Comparison of ENCODE assay signal across 8 mouse cellular contexts in the genomic region with DNA sequence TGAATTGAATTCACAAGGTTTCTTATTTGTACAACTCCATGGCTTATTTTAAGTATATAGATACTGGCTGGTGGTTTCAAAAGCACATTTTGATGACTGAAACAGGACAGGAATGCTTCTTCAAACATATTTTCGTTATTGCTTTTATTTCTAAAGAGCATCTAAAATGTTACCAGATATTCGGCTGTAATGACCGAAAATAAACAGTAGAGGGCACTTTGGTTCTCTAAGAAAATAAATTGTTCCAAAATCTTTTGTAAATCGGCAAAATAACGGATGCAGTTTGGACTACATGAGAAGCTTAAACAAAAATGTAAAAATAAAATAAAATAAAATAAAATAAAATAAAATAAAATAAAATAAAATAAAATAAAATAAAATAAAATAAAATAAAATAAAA.
DNase-seq lines count a peak whose midpoint lies in the region; TF ChIP-seq lines count a peak whose summit lies in the region.

No protein-coding gene starts in this region.

- intact Hi-C loops in heart, adult 2 months (cut with DNase I) = loop anchor here (1.0 to 5.0 kb wide), 3 partner anchors 59 to 171 kb away; no protein-coding TSS in a partner anchor

- H3K79me2 ChIP-seq in heart, adult 2 months (replicated peaks; ENCODE audit: control insufficient read depth, insufficient read depth, low read length) = no peaks in the 10 kb centered on the region

- no peak for TF ChIP-seq POLR2A in heart, adult 2 months (IDR thresholded peaks at IDR 0.05; ENCODE audit: insufficient read depth, low read depth, low read length)
- TF ChIP-seq POLR2A in lung, adult 2 months (IDR thresholded peaks at IDR 0.05; ENCODE audit: borderline replicate concordance, extremely low read depth, low read depth, low read length) = no peak

- H3K36me3 ChIP-seq in heart, adult 2 months (ENCODE audit: control insufficient read depth, insufficient read depth, low read length) = no peaks in the 10 kb centered on the region
- H3K36me3 ChIP-seq in heart, embryonic 10.5 days = no peaks in the 10 kb centered on the region

- peak; percentile 79 for TF ChIP-seq CTCF in heart, adult 2 months (IDR thresholded peaks at IDR 0.05)
- no peak for TF ChIP-seq CTCF in lung, adult 2 months (IDR thresholded peaks at IDR 0.05; ENCODE audit: insufficient read depth, low read length)

- no peak for DNase-seq in heart, adult 2 months
- DNase-seq in heart, embryonic 10.5 days (ENCODE audit: low spot score) = no peak
- DNase-seq in lung, postnatal 10 days = peak; percentile 43
- no peak for DNase-seq in lung, adult 2 months
- DNase-seq in c-Kit-positive CD71-negative TER-119-negative erythroid progenitor cells, embryonic 14.5 days (ENCODE audit: low read depth) = peak; percentile 45
- DNase-seq in retina, embryonic 14.5 days (ENCODE audit: low spot score) = peak; percentile 76
- DNase-seq in adrenal gland, postnatal 14 days = no peak
- DNase-seq in gastrocnemius, postnatal 4 days (ENCODE audit: low spot score in 2 of 2) = no peak

- H3K27ac ChIP-seq in heart, adult 2 months = no peak overlapping the region
- H3K27ac ChIP-seq in heart, embryonic 10.5 days = no peak overlapping the region

- H3K4me1 ChIP-seq in heart, adult 2 months (ENCODE audit: control insufficient read depth, insufficient read depth, low read length) = peaks cover 2% of the 10 kb centered on the region
- H3K4me1 ChIP-seq in heart, embryonic 10.5 days = peaks cover 7% of the 10 kb centered on the region
- 0 out of 2 replicates have a peak, but pooled peaks cover 4% of the 10 kb centered on the region for H3K4me1 ChIP-seq in lung, adult 2 months (ENCODE audit: control insufficient read depth, insufficient read depth, low read length)

- no peaks in the 10 kb centered on the region for H3K27me3 ChIP-seq in heart, adult 2 months (ENCODE audit: control insufficient read depth, insufficient read depth, low read length)
- H3K27me3 ChIP-seq in heart, embryonic 10.5 days (ENCODE audit: insufficient read depth, poor library complexity, severe bottlenecking) = no peaks in the 10 kb centered on the region

- no peak overlapping the region for H3K9ac ChIP-seq in heart, adult 2 months (ENCODE audit: low read depth, low read length)

- H3K9me3 ChIP-seq in heart, embryonic 10.5 days = no peaks in the 10 kb centered on the region

- no peak overlapping the region for H3K4me3 ChIP-seq in heart, adult 2 months
- no peak overlapping the region for H3K4me3 ChIP-seq in heart, embryonic 10.5 days
- H3K4me3 ChIP-seq in lung, adult 2 months (replicated peaks; ENCODE audit: extremely low read depth, low read depth, low read length) = no peak overlapping the region

- no peak for TF ChIP-seq EP300 in heart, adult 2 months (IDR thresholded peaks at IDR 0.05; ENCODE audit: insufficient read depth, low read depth, low read length)

- WGBS in heart, adult 2 months = 8% methylated on average over 5 of the region's 5 CpGs
- WGBS in heart, embryonic 10.5 days = 29% methylated on average over 5 of the region's 5 CpGs
- WGBS in lung, adult 2 months = 6% methylated on average over 5 of the region's 5 CpGs

Comparison
In these comparisons a context has a peak if more than half of its experiments do, and no peak if none do; other contexts are left out.
1. DNase-seq: peak in lung, postnatal 10 days (single experiment), c-Kit-positive CD71-negative TER-119-negative erythroid progenitor cells, embryonic 14.5 days (single experiment) and retina, embryonic 14.5 days (single experiment); none in heart, adult 2 months (0 of 2), heart, embryonic 10.5 days (single experiment), lung, adult 2 months (single experiment), adrenal gland, postnatal 14 days (single experiment) and gastrocnemius, postnatal 4 days (0 of 2).